Mouse (Mus musculus): ENCODE data around the gene Arhgap24.

Arhgap24 gene

GRCm38 (mm10) chr5:102859749-102860148 lies 378.6 kb downstream of the Arhgap24 start:
- TF ChIP-seq GATA4 (IDR thresholded peaks at IDR 0.05; ENCODE audit: insufficient replicate concordance, low read length) = no peak

- TF ChIP-seq GATA4 (IDR thresholded peaks at IDR 0.05; ENCODE audit: insufficient replicate concordance, low read length) = no peak
Measured at GRCm38 (mm10) chr5:102868196-102868595, 387.0 kb downstream of the Arhgap24 start.

GRCm38 (mm10) chr5:102874605-102875298 lies 393.6 kb downstream of the Arhgap24 start:
- TF ChIP-seq GATA4 (IDR thresholded peaks at IDR 0.05; ENCODE audit: insufficient replicate concordance, low read length) = no peak

GRCm38 (mm10) chr5:102875628-102876027 lies 394.4 kb downstream of the Arhgap24 start:
- TF ChIP-seq GATA4 (IDR thresholded peaks at IDR 0.05; ENCODE audit: insufficient replicate concordance, low read length) = no peak

- TF ChIP-seq GATA4 (IDR thresholded peaks at IDR 0.05; ENCODE audit: insufficient replicate concordance, low read length) = no peak
Measured at GRCm38 (mm10) chr5:102888482-102889162, 407.4 kb downstream of the Arhgap24 start.

GRCm38 (mm10) chr5:102889163-102889488 lies 407.9 kb downstream of the Arhgap24 start:
- TF ChIP-seq GATA4 (IDR thresholded peaks at IDR 0.05; ENCODE audit: insufficient replicate concordance, low read length) = no peak

GRCm38 (mm10) chr5:102892226-102892625 lies 411.0 kb downstream of the Arhgap24 start:
- TF ChIP-seq GATA4 (IDR thresholded peaks at IDR 0.05; ENCODE audit: insufficient replicate concordance, low read length) = no peak

GRCm38 (mm10) chr5:102898301-102898700 lies 417.1 kb downstream of the Arhgap24 start:
- no peak for TF ChIP-seq GATA4 (IDR thresholded peaks at IDR 0.05; ENCODE audit: insufficient replicate concordance, low read length)

- TF ChIP-seq GATA4 (IDR thresholded peaks at IDR 0.05; ENCODE audit: insufficient replicate concordance, low read length) = no peak
Measured at GRCm38 (mm10) chr5:102899680-102900215, 418.6 kb downstream of the Arhgap24 start.

- no peak for TF ChIP-seq GATA4 (IDR thresholded peaks at IDR 0.05; ENCODE audit: insufficient replicate concordance, low read length)
Measured at GRCm38 (mm10) chr5:102901176-102901575, 420.0 kb downstream of the Arhgap24 start.

- no peak for TF ChIP-seq GATA4 (IDR thresholded peaks at IDR 0.05; ENCODE audit: insufficient replicate concordance, low read length)
Measured at GRCm38 (mm10) chr5:102903487-102903886, 422.3 kb downstream of the Arhgap24 start.

- TF ChIP-seq GATA4 (IDR thresholded peaks at IDR 0.05; ENCODE audit: insufficient replicate concordance, low read length) = no peak
Measured at GRCm38 (mm10) chr5:102904066-102904465, 422.9 kb downstream of the Arhgap24 start.

- TF ChIP-seq GATA4 (IDR thresholded peaks at IDR 0.05; ENCODE audit: insufficient replicate concordance, low read length) = no peak
Measured at GRCm38 (mm10) chr5:102905441-102906211, 424.4 kb downstream of the Arhgap24 start.

GRCm38 (mm10) chr5:102920199-102920598 lies 439.0 kb downstream of the Arhgap24 start:
- TF ChIP-seq GATA4 (IDR thresholded peaks at IDR 0.05; ENCODE audit: insufficient replicate concordance, low read length) = no peak

GRCm38 (mm10) chr5:102926786-102927185 lies 445.6 kb downstream of the Arhgap24 start:
- TF ChIP-seq GATA4 (IDR thresholded peaks at IDR 0.05; ENCODE audit: insufficient replicate concordance, low read length) = no peak

GRCm38 (mm10) chr5:102930161-102930560 lies 449.0 kb downstream of the Arhgap24 start:
- no peak for TF ChIP-seq GATA4 (IDR thresholded peaks at IDR 0.05; ENCODE audit: insufficient replicate concordance, low read length)
